Mouse (Mus musculus) kidney, adult 2 months (tissue): ENCODE measurements around the gene Sgce.

Experiments
- CTCF ChIP-seq: fragments of 200-500 bp; conservative IDR thresholded peaks from 2 replicates; pipeline ENCODE4 v1.5.1; 2011; ENCODE audit warnings: low read depth, mild to moderate bottlenecking, control low read depth, low read length, moderate library complexity, mixed read lengths; ENCODE audit not compliant: insufficient read depth, insufficient read length
- POLR2A ChIP-seq: fragments of 200-500 bp; IDR thresholded peaks from one replicate; pipeline ENCODE4 v1.6.1; 2011; ENCODE audit warnings: low read depth, low read length, control low read depth

DNA sequence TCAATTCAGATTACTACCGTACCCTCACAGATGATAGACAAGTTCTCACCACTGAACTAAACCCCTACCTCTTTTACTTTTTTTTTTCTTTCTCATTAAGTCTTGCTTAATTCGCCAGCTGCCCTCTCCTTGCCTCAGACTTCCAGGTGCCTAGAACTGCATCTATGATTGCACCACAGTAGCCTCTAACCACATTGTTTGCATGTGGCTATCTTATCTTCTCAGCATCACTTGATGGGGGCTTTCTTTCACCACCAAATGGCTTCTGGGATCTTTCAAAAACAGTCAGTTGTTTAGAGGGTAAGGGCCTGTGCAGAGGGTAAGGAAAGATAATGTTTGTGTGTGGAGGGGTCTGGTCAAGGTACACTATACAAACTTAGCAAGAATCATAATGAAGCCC, 82.7 kb downstream of the Sgce start:
- TF ChIP-seq POLR2A, result no peak
- TF ChIP-seq CTCF, result no peak
